Comparison of ENCODE assay signal across 16 mouse cellular contexts in the genomic region with DNA sequence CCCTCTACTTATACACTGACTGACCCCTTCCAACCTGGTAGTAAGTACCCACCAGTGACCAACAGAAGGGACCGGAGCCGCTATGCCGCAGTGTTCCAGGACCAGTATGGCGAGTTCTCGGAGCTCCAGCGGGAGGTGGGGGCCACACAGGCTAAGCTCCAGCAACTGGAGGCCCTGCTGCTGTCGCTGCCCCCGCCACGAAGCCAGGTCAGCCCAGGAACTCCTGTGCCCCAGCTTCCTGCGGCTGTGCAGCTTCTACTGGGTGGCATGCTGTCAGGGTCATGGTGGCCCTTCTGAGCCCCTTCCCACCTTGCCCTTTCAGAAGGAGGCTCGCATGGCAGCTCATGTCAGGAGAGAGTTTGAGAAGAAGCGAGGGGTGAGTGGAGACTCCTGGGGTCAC. TPM values are rescaled to one million over a fixed set of nuclear protein-coding genes. Genes with fewer than 3 reads are reported as not detected.
A peak's percentile ranks its signal among the peaks of the same experiment; 100 is the strongest.
DNase-seq lines count a peak whose midpoint lies in the region; ATAC-seq and TF ChIP-seq lines count a peak whose summit lies in the region.
"Had no signal": no experiment of that assay in that cellular context is flagged by ENCODE, and none has a peak within 500 bp of the region (broad histone marks: within the 10 kb centered on the region; RNA-seq: fewer than 3 reads in every experiment).

No protein-coding gene starts in this region.

- TF ChIP-seq CTCF in kidney, postnatal 0 days (IDR thresholded peaks at IDR 0.05; ENCODE audit: low read depth) = no peak
- no peak for TF ChIP-seq CTCF in E14TG2a.4 (conservative IDR thresholded peaks at IDR 0.05; ENCODE audit: low read length)
- no peak for TF ChIP-seq CTCF in G1E (IDR thresholded peaks at IDR 0.05; ENCODE audit: low read depth, low read length)

- 0 out of 2 replicates have a peak overlapping the region, but pooled peaks have one; percentile 8 for H3K27ac ChIP-seq in kidney, postnatal 0 days
- no peak overlapping the region for H3K27ac ChIP-seq in kidney, embryonic 14.5 days (ENCODE audit: low read depth, low read length)

- no peak overlapping the region for H3K4me2 ChIP-seq in kidney, postnatal 0 days (ENCODE audit: low read length)
- H3K4me2 ChIP-seq in kidney, embryonic 14.5 days (replicated peaks; ENCODE audit: low read depth, low read length) = no peak overlapping the region

- H3K4me1 ChIP-seq in kidney, postnatal 0 days (replicated peaks; ENCODE audit: insufficient read depth, low read length) = peaks cover 36% of the 10 kb centered on the region
- H3K4me1 ChIP-seq in kidney, embryonic 14.5 days (ENCODE audit: control insufficient read depth, insufficient read depth, low read length) = peaks cover 36% of the 10 kb centered on the region
- H3K4me1 ChIP-seq in E14TG2a.4 (replicated peaks; ENCODE audit: low read depth, low read length) (peaks cover 68% of the 10 kb centered on the region), G1E (ENCODE audit: insufficient read depth, low read depth, low read length) (peaks cover 56% of the 10 kb centered on the region)

- 88% methylated on average over 12 of the region's 12 CpGs for WGBS in kidney, postnatal 0 days
- 84% methylated on average over 12 of the region's 12 CpGs for WGBS in kidney, embryonic 14.5 days

- H3K9me3 ChIP-seq in kidney, postnatal 0 days (replicated peaks; ENCODE audit: low read length) = no peaks in the 10 kb centered on the region
- H3K9me3 ChIP-seq in kidney, embryonic 14.5 days (ENCODE audit: control insufficient read depth, low read length) = no peaks in the 10 kb centered on the region
- H3K9me3 ChIP-seq in E14TG2a.4 (ENCODE audit: low read length) (no peaks in the 10 kb centered on the region), G1E (replicated peaks) (peaks cover 8% of the 10 kb centered on the region)
- H3K9me3 ChIP-seq: forebrain, embryonic 13.5 days; hindbrain, embryonic 15.5 days; neural tube, embryonic 13.5 days had no signal

- DNase-seq in heart, adult 11 months = peak; percentile 95
- no peak for DNase-seq in heart, adult 18-20 months
- DNase-seq in kidney, postnatal 0 days (ENCODE audit: low spot score) = no peak
- no peak for DNase-seq in G1E (ENCODE audit: low spot score)
- DNase-seq in layer of hippocampus, adult 9-10 months (ENCODE audit: low spot score) = no peak
- DNase-seq: layer of hippocampus, postnatal 36 days; right cerebral cortex, adult 18-20 months; spleen, adult 18-20 months had no signal

- H3K4me3 ChIP-seq in kidney, postnatal 0 days (replicated peaks; ENCODE audit: low read depth, low read length) = no peak overlapping the region
- no peak overlapping the region for H3K4me3 ChIP-seq in kidney, embryonic 14.5 days (ENCODE audit: low read length)
- peak overlapping the region; percentile 29; the same call in 1 of the 2 replicates for H3K4me3 ChIP-seq in E14TG2a.4 (replicated peaks; ENCODE audit: low read length)
- H3K4me3 ChIP-seq in G1E (ENCODE audit: low read depth, low read length) = peak overlapping the region; percentile 52; the same call in 1 of the 2 replicates

- H3K36me3 ChIP-seq in kidney, postnatal 0 days (ENCODE audit: insufficient read depth, low read length) = peaks cover 38% of the 10 kb centered on the region
- peaks cover 53% of the 10 kb centered on the region for H3K36me3 ChIP-seq in kidney, embryonic 14.5 days (ENCODE audit: control insufficient read depth, insufficient read depth, low read length)
- peaks cover 68% of the 10 kb centered on the region for H3K36me3 ChIP-seq in E14TG2a.4 (ENCODE audit: insufficient read depth, low read length)
- H3K36me3 ChIP-seq in G1E (replicated peaks) = peaks cover 77% of the 10 kb centered on the region

- no peak overlapping the region for H3K9ac ChIP-seq in kidney, postnatal 0 days (ENCODE audit: low read depth, low read length)
- H3K9ac ChIP-seq in kidney, embryonic 14.5 days (ENCODE audit: low read depth, low read length) = no peak overlapping the region
- H3K9ac ChIP-seq: hindbrain, embryonic 15.5 days; neural tube, embryonic 13.5 days had no signal

- ATAC-seq in kidney, postnatal 0 days (replicated peaks; ENCODE audit: low FRiP score, low read depth) = no peak
- ATAC-seq in kidney, embryonic 14.5 days (ENCODE audit: low FRiP score, low TSS enrichment) = no peak
- ATAC-seq in G1E (ENCODE audit: extremely low read depth, insufficient number of reproducible peaks, low FRiP score, poor library complexity, severe bottlenecking) = no peak
- no peak for ATAC-seq in megakaryocyte, adult 5-6 weeks (ENCODE audit: poor library complexity, severe bottlenecking)
- ATAC-seq: CD4-positive, CD25-positive, alpha-beta regulatory T cell, adult 4 months; lung, postnatal 0 days had no signal

- no peaks in the 10 kb centered on the region for H3K27me3 ChIP-seq in kidney, postnatal 0 days (ENCODE audit: insufficient read depth, low read length)
- no peaks in the 10 kb centered on the region for H3K27me3 ChIP-seq in kidney, embryonic 14.5 days (ENCODE audit: control insufficient read depth, insufficient read depth, low read length)
- H3K27me3 ChIP-seq in E14TG2a.4 (ENCODE audit: insufficient read depth, low read length) (peaks cover 16% of the 10 kb centered on the region), G1E (ENCODE audit: insufficient read depth, low read length) (no peaks in the 10 kb centered on the region)
- H3K27me3 ChIP-seq: hindbrain, embryonic 15.5 days; neural tube, embryonic 13.5 days had no signal

RNA-seq across cellular contexts. Expression of a gene that starts 1.3 kb away (rescaled TPM):
- total RNA-seq in heart, adult 18-20 months (2021) = 10 to 100 TPM; 14.2 to 14.9 TPM
- 8.1 and 8.4 TPM in 2 replicates for polyA plus RNA-seq in kidney, postnatal 0 days (2015; fragmentation: Nextera tagmentation; extraction: Ambion mirVana)
- 4.6 and 5.2 TPM in 2 replicates for polyA plus RNA-seq in kidney, embryonic 14.5 days (2014; fragmentation: Nextera tagmentation; extraction: Ambion mirVana)
- 4.7 and 6.2 TPM in 2 replicates for total RNA-seq in G1E (2014; fragmentation: Nextera tagmentation)
- 18.0 and 25.8 TPM in 2 replicates for total RNA-seq in G1E (2017)
- polyA plus RNA-seq in G1E (2012) = 32.3 and 37.6 TPM in 2 replicates
- 8.7 and 8.9 TPM in 2 replicates for total RNA-seq in megakaryocyte, adult 5-6 weeks (2015)
- 16.2 and 18.5 TPM in 2 replicates for total RNA-seq in megakaryocyte, adult 5-6 weeks (2017)

RNA-seq across cellular contexts. Expression of a gene that starts 5.8 kb away (rescaled TPM):
- total RNA-seq in heart, adult 18-20 months (2021) = 100 to 1,000 TPM; 163 to 174 TPM
- 129 and 140 TPM in 2 replicates for polyA plus RNA-seq in kidney, postnatal 0 days (2015; fragmentation: Nextera tagmentation; extraction: Ambion mirVana)
- polyA plus RNA-seq in kidney, embryonic 14.5 days (2014; fragmentation: Nextera tagmentation; extraction: Ambion mirVana) = 112 and 115 TPM in 2 replicates
- total RNA-seq in G1E (2014; fragmentation: Nextera tagmentation) (23.3 and 34.5 TPM in 2 replicates), G1E (2017) (70.8 and 81.0 TPM in 2 replicates)
- polyA plus RNA-seq in G1E (2012) = 151 and 198 TPM in 2 replicates
- total RNA-seq in megakaryocyte, adult 5-6 weeks (2015) = 124 and 135 TPM in 2 replicates
- total RNA-seq in megakaryocyte, adult 5-6 weeks (2017) = 167 and 180 TPM in 2 replicates

RNA-seq across cellular contexts. Expression of a gene that starts 9.3 kb away (rescaled TPM):
- total RNA-seq in heart, adult 18-20 months (2021) = 10 to 100 TPM; 48.0 to 53.8 TPM
- polyA plus RNA-seq in kidney, postnatal 0 days (2015; fragmentation: Nextera tagmentation; extraction: Ambion mirVana) = 110 and 138 TPM in 2 replicates
- polyA plus RNA-seq in kidney, embryonic 14.5 days (2014; fragmentation: Nextera tagmentation; extraction: Ambion mirVana) = 134 and 149 TPM in 2 replicates
- total RNA-seq in G1E (2014; fragmentation: Nextera tagmentation) (6.4 and 8.6 TPM in 2 replicates), G1E (2017) (9.7 and 17.0 TPM in 2 replicates)
- polyA plus RNA-seq in G1E (2012) = 36.0 and 47.8 TPM in 2 replicates
- 8.2 and 13.8 TPM in 2 replicates for total RNA-seq in megakaryocyte, adult 5-6 weeks (2015)
- 6.9 and 9.1 TPM in 2 replicates for total RNA-seq in megakaryocyte, adult 5-6 weeks (2017)

RNA-seq across cellular contexts. Expression of a gene that starts 23.2 kb away (rescaled TPM):
- 10 to 100 TPM; 20.4 to 23.2 TPM for total RNA-seq in heart, adult 18-20 months (2021)
- 18.8 and 20.4 TPM in 2 replicates for polyA plus RNA-seq in kidney, postnatal 0 days (2015; fragmentation: Nextera tagmentation; extraction: Ambion mirVana)
- polyA plus RNA-seq in kidney, embryonic 14.5 days (2014; fragmentation: Nextera tagmentation; extraction: Ambion mirVana) = 10.4 and 12.3 TPM in 2 replicates
- not detected in 2 replicates for total RNA-seq in G1E (2014; fragmentation: Nextera tagmentation)
- total RNA-seq in G1E (2017) = 0.06 and 0.11 TPM in 2 replicates
- polyA plus RNA-seq in G1E (2012) = 0.08 and 0.09 TPM in 2 replicates
- total RNA-seq in megakaryocyte, adult 5-6 weeks (2015) = not detected in 2 replicates
- not detected in 2 replicates for total RNA-seq in megakaryocyte, adult 5-6 weeks (2017)
- polyA plus RNA-seq: CD4-positive, CD25-positive, alpha-beta regulatory T cell, adult 4 months had no signal

RNA-seq across cellular contexts. Expression of a gene that starts 24.2 kb away (rescaled TPM):
- total RNA-seq in heart, adult 18-20 months (2021) = 10 to 100 TPM; 67.9 to 69.8 TPM
- 92.3 and 96.4 TPM in 2 replicates for polyA plus RNA-seq in kidney, postnatal 0 days (2015; fragmentation: Nextera tagmentation; extraction: Ambion mirVana)
- polyA plus RNA-seq in kidney, embryonic 14.5 days (2014; fragmentation: Nextera tagmentation; extraction: Ambion mirVana) = 107 and 125 TPM in 2 replicates
- total RNA-seq in G1E (2014; fragmentation: Nextera tagmentation) (58.4 and 83.8 TPM in 2 replicates), G1E (2017) (90.3 and 92.1 TPM in 2 replicates)
- polyA plus RNA-seq in G1E (2012) = 106 and 107 TPM in 2 replicates
- total RNA-seq in megakaryocyte, adult 5-6 weeks (2015) = 62.0 and 66.6 TPM in 2 replicates
- 108 and 110 TPM in 2 replicates for total RNA-seq in megakaryocyte, adult 5-6 weeks (2017)

Comparison
In these comparisons a context has a peak if more than half of its experiments do, and no peak if none do; other contexts are left out.
1. H3K4me3 ChIP-seq: peak in E14TG2a.4 (single experiment) and G1E (single experiment); none in kidney, postnatal 0 days (single experiment) and kidney, embryonic 14.5 days (single experiment).